Mouse (Mus musculus): ENCODE results near the gene Arid3b. TPM values are rescaled to one million over a fixed set of nuclear protein-coding genes. Genes with fewer than 3 reads are reported as not detected.
"Not testable (repeated sequence)": the region's sequence is repeated elsewhere in the genome, so short reads cannot be mapped to it uniquely, and the experiment has no call there.

Arid3b gene
- 8.8 and 11.0 TPM in 2 replicates for polyA plus RNA-seq (2015; fragmentation: Nextera tagmentation; extraction: Ambion mirVana)

GRCm38 (mm10) chr9:57836581-57837170 lies at the start of gene Arid3b:
TSS of gene Arid3b (minus strand) at chr9:57836793.
- ATAC-seq (ENCODE audit: low read depth): peak; percentile 99
- peaks cover 5% of the 10 kb centered on the region; the same call in 1 of the 2 replicates for H3K36me3 ChIP-seq (ENCODE audit: control insufficient read depth, insufficient read depth)
- peak within 1 kb of the TSS; percentile 84 for H3K27ac ChIP-seq (ENCODE audit: low read length)
- H3K4me3 ChIP-seq (ENCODE audit: low read depth, low read length): peak within 1 kb of the TSS; percentile 97
- under 1% methylated on average over 44 of the region's 45 CpGs for WGBS (ENCODE audit: insufficient replicate concordance)
- H3K9me3 ChIP-seq (replicated peaks; ENCODE audit: control insufficient read depth, low read length): no peaks in the 10 kb centered on the region
- H3K9ac ChIP-seq (ENCODE audit: low read depth, low read length): peak within 1 kb of the TSS; percentile 97
- peaks cover 35% of the 10 kb centered on the region for H3K4me1 ChIP-seq (ENCODE audit: control insufficient read depth, low read depth, low read length)
- H3K27me3 ChIP-seq (ENCODE audit: control insufficient read depth, insufficient read depth, low read depth, low read length): no peaks in the 10 kb centered on the region
- peak within 1 kb of the TSS; percentile 84 for H3K4me2 ChIP-seq (ENCODE audit: low read depth, low read length)

GRCm38 (mm10) chr9:57883413-57883812 lies 46.8 kb upstream of the Arid3b start:
- Histone ChIP-seq H3K4me2 (ENCODE audit: low read depth, low read length) (no peak overlapping the region), H3K4me1 (ENCODE audit: control insufficient read depth, low read depth, low read length) (no peaks in the 10 kb centered on the region), H3K9ac (ENCODE audit: low read depth, low read length) (no peak overlapping the region), H3K27ac (ENCODE audit: low read length) (no peak overlapping the region), H3K36me3 (ENCODE audit: control insufficient read depth, insufficient read depth) (no peaks in the 10 kb centered on the region), H3K4me3 (ENCODE audit: low read depth, low read length) (no peak overlapping the region), H3K27me3 (ENCODE audit: control insufficient read depth, insufficient read depth, low read depth, low read length) (no peaks in the 10 kb centered on the region), H3K9me3 (replicated peaks; ENCODE audit: control insufficient read depth, low read length) (no peaks in the 10 kb centered on the region)
- WGBS (ENCODE audit: insufficient replicate concordance): 45% methylated on average over 1 of the region's 1 CpGs
- no peak for ATAC-seq (ENCODE audit: low read depth)

- 60% methylated on average over 2 of the region's 2 CpGs for WGBS (ENCODE audit: insufficient replicate concordance)
- not testable (repeated sequence) for H3K4me1 ChIP-seq (ENCODE audit: control insufficient read depth, low read depth, low read length); H3K9ac ChIP-seq (ENCODE audit: low read depth, low read length); H3K36me3 ChIP-seq (ENCODE audit: control insufficient read depth, insufficient read depth); ATAC-seq (ENCODE audit: low read depth); H3K27me3 ChIP-seq (ENCODE audit: control insufficient read depth, insufficient read depth, low read depth, low read length); H3K4me3 ChIP-seq (ENCODE audit: low read depth, low read length); H3K27ac ChIP-seq (ENCODE audit: low read length); H3K4me2 ChIP-seq (ENCODE audit: low read depth, low read length); H3K9me3 ChIP-seq (replicated peaks; ENCODE audit: control insufficient read depth, low read length)
Measured at GRCm38 (mm10) chr9:57881781-57882180, 45.2 kb upstream of the Arid3b start.

- WGBS (ENCODE audit: insufficient replicate concordance): 38% methylated on average over 4 of the region's 4 CpGs
Measured at GRCm38 (mm10) chr9:57880278-57880677, 43.7 kb upstream of the Arid3b start.

GRCm38 (mm10) chr9:57879213-57879612 lies 42.6 kb upstream of the Arid3b start:
- WGBS (ENCODE audit: insufficient replicate concordance): 21% methylated on average over 3 of the region's 3 CpGs
- Histone ChIP-seq H3K4me3 (ENCODE audit: low read depth, low read length) (no peak overlapping the region), H3K27ac (ENCODE audit: low read length) (no peak overlapping the region), H3K27me3 (ENCODE audit: control insufficient read depth, insufficient read depth, low read depth, low read length) (no peaks in the 10 kb centered on the region), H3K4me2 (ENCODE audit: low read depth, low read length) (no peak overlapping the region), H3K4me1 (ENCODE audit: control insufficient read depth, low read depth, low read length) (no peaks in the 10 kb centered on the region), H3K9ac (ENCODE audit: low read depth, low read length) (no peak overlapping the region), H3K9me3 (replicated peaks; ENCODE audit: control insufficient read depth, low read length) (no peaks in the 10 kb centered on the region), H3K36me3 (ENCODE audit: control insufficient read depth, insufficient read depth) (no peaks in the 10 kb centered on the region)
- ATAC-seq (ENCODE audit: low read depth): no peak

More at GRCm38 (mm10) chr9:57880278-57880677, 43.7 kb upstream of the Arid3b start:
- H3K36me3 ChIP-seq (ENCODE audit: control insufficient read depth, insufficient read depth): no peaks in the 10 kb centered on the region
- H3K9ac ChIP-seq (ENCODE audit: low read depth, low read length): no peak overlapping the region
- no peaks in the 10 kb centered on the region for H3K4me1 ChIP-seq (ENCODE audit: control insufficient read depth, low read depth, low read length)
- no peak overlapping the region for H3K27ac ChIP-seq (ENCODE audit: low read length)
- no peaks in the 10 kb centered on the region for H3K27me3 ChIP-seq (ENCODE audit: control insufficient read depth, insufficient read depth, low read depth, low read length)
- H3K4me3 ChIP-seq (ENCODE audit: low read depth, low read length): no peak overlapping the region
- H3K9me3 ChIP-seq (replicated peaks; ENCODE audit: control insufficient read depth, low read length): no peaks in the 10 kb centered on the region
- H3K4me2 ChIP-seq (ENCODE audit: low read depth, low read length): no peak overlapping the region
- no peak for ATAC-seq (ENCODE audit: low read depth)

- 49% methylated on average over 3 of the region's 3 CpGs for WGBS (ENCODE audit: insufficient replicate concordance)
Measured at GRCm38 (mm10) chr9:57874994-57875393, 38.4 kb upstream of the Arid3b start.

GRCm38 (mm10) chr9:57874134-57874533 lies 37.5 kb upstream of the Arid3b start:
- Histone ChIP-seq H3K9me3 (replicated peaks; ENCODE audit: control insufficient read depth, low read length) (no peaks in the 10 kb centered on the region), H3K36me3 (ENCODE audit: control insufficient read depth, insufficient read depth) (no peaks in the 10 kb centered on the region), H3K9ac (ENCODE audit: low read depth, low read length) (no peak overlapping the region), H3K4me2 (ENCODE audit: low read depth, low read length) (no peak overlapping the region), H3K27me3 (ENCODE audit: control insufficient read depth, insufficient read depth, low read depth, low read length) (no peaks in the 10 kb centered on the region), H3K4me3 (ENCODE audit: low read depth, low read length) (no peak overlapping the region), H3K27ac (ENCODE audit: low read length) (no peak overlapping the region), H3K4me1 (ENCODE audit: control insufficient read depth, low read depth, low read length) (no peaks in the 10 kb centered on the region)
- 46% methylated on average over 4 of the region's 5 CpGs for WGBS (ENCODE audit: insufficient replicate concordance)
- ATAC-seq (ENCODE audit: low read depth): no peak

More at GRCm38 (mm10) chr9:57874994-57875393, 38.4 kb upstream of the Arid3b start:
- no peaks in the 10 kb centered on the region for H3K27me3 ChIP-seq (ENCODE audit: control insufficient read depth, insufficient read depth, low read depth, low read length)
- no peak overlapping the region for H3K27ac ChIP-seq (ENCODE audit: low read length)
- H3K4me2 ChIP-seq (ENCODE audit: low read depth, low read length): no peak overlapping the region
- H3K4me3 ChIP-seq (ENCODE audit: low read depth, low read length): no peak overlapping the region
- ATAC-seq (ENCODE audit: low read depth): no peak
- H3K36me3 ChIP-seq (ENCODE audit: control insufficient read depth, insufficient read depth): no peaks in the 10 kb centered on the region
- H3K9ac ChIP-seq (ENCODE audit: low read depth, low read length): no peak overlapping the region
- H3K4me1 ChIP-seq (ENCODE audit: control insufficient read depth, low read depth, low read length): no peaks in the 10 kb centered on the region
- no peaks in the 10 kb centered on the region for H3K9me3 ChIP-seq (replicated peaks; ENCODE audit: control insufficient read depth, low read length)

GRCm38 (mm10) chr9:57870273-57870816 lies 33.8 kb upstream of the Arid3b start:
- Histone ChIP-seq H3K27ac (ENCODE audit: low read length) (no peak overlapping the region), H3K4me2 (ENCODE audit: low read depth, low read length) (no peak overlapping the region), H3K4me3 (ENCODE audit: low read depth, low read length) (no peak overlapping the region), H3K27me3 (ENCODE audit: control insufficient read depth, insufficient read depth, low read depth, low read length) (no peaks in the 10 kb centered on the region), H3K4me1 (ENCODE audit: control insufficient read depth, low read depth, low read length) (no peaks in the 10 kb centered on the region), H3K9ac (ENCODE audit: low read depth, low read length) (no peak overlapping the region), H3K9me3 (replicated peaks; ENCODE audit: control insufficient read depth, low read length) (no peaks in the 10 kb centered on the region), H3K36me3 (ENCODE audit: control insufficient read depth, insufficient read depth) (no peaks in the 10 kb centered on the region)
- 23% methylated on average over 2 of the region's 2 CpGs for WGBS (ENCODE audit: insufficient replicate concordance)
- no peak for ATAC-seq (ENCODE audit: low read depth)

GRCm38 (mm10) chr9:57868767-57869166 lies 32.2 kb upstream of the Arid3b start:
- no peak overlapping the region for H3K27ac ChIP-seq (ENCODE audit: low read length)
- no peaks in the 10 kb centered on the region for H3K36me3 ChIP-seq (ENCODE audit: control insufficient read depth, insufficient read depth)
- 68% methylated on average over 6 of the region's 6 CpGs for WGBS (ENCODE audit: insufficient replicate concordance)
- no peak overlapping the region for H3K9ac ChIP-seq (ENCODE audit: low read depth, low read length)
- ATAC-seq (ENCODE audit: low read depth): no peak
- no peaks in the 10 kb centered on the region for H3K4me1 ChIP-seq (ENCODE audit: control insufficient read depth, low read depth, low read length)
- no peaks in the 10 kb centered on the region for H3K27me3 ChIP-seq (ENCODE audit: control insufficient read depth, insufficient read depth, low read depth, low read length)
- H3K4me3 ChIP-seq (ENCODE audit: low read depth, low read length): no peak overlapping the region
- no peak overlapping the region for H3K4me2 ChIP-seq (ENCODE audit: low read depth, low read length)
- H3K9me3 ChIP-seq (replicated peaks; ENCODE audit: control insufficient read depth, low read length): no peaks in the 10 kb centered on the region

All from liver, embryonic 16.5 days (tissue).